Mouse (Mus musculus) testis, adult 2 months (tissue): Measurements from ENCODE around the gene Stx7.
A peak's percentile ranks its signal among the peaks of the same experiment; 100 is the strongest.

Source experiments
- CTCF ChIP-seq: fragments of 200-500 bp; IDR thresholded peaks from 2 replicates; pipeline ENCODE4 v1.5.1; 2012; ENCODE audit warnings: low read depth, mild to moderate bottlenecking, inconsistent platforms, low read length, moderate library complexity; ENCODE audit not compliant: control insufficient read depth, insufficient read depth, insufficient replicate concordance
- POLR2A ChIP-seq: fragments of 200-500 bp; IDR thresholded peaks from 2 replicates; pipeline ENCODE4 v1.6.1; 2012; ENCODE audit warnings: low read depth, mild to moderate bottlenecking, inconsistent platforms, low read length, moderate library complexity; ENCODE audit not compliant: control insufficient read depth

GRCm38 (mm10) chr10:24149135-24149781, at the start of gene Stx7:
- TF ChIP-seq POLR2A (peak; percentile 53), CTCF (no peak)
